Mouse (Mus musculus) heart, adult 2 months (tissue): ENCODE results near the gene Adcy9.

Source experiments
- CTCF ChIP-seq: fragments of 200-600 bp; IDR thresholded peaks from 2 replicates; pipeline ENCODE4 v1.8.1; 2022; ENCODE audit warnings: antibody characterized with exemption, mild to moderate bottlenecking, moderate library complexity
- EP300 ChIP-seq: fragments of 200-500 bp; IDR thresholded peaks from 2 replicates; pipeline ENCODE4 v1.6.1; 2011; ENCODE audit warnings: low read depth, low read length, control low read depth; ENCODE audit not compliant: insufficient read depth
- POLR2A ChIP-seq: fragments of 200-500 bp; IDR thresholded peaks from 2 replicates; pipeline ENCODE4 v1.6.1; 2011; ENCODE audit warnings: mild to moderate bottlenecking, low read depth, low read length, control low read depth; ENCODE audit not compliant: insufficient read depth

- peak; percentile 48 for TF ChIP-seq CTCF
- TF ChIP-seq POLR2A: no peak
- TF ChIP-seq EP300: no peak
Observed at GRCm38 (mm10) chr16:4419546-4420297, 576 bp downstream of the Adcy9 start.
